Mouse (Mus musculus): ENCODE data around the gene Cyld. TPM values are rescaled to one million over a fixed set of nuclear protein-coding genes. Genes with fewer than 3 reads are reported as not detected.
"Not testable (repeated sequence)": the region's sequence is repeated elsewhere in the genome, so short reads cannot be mapped to it uniquely, and the experiment has no call there.

Cyld gene
- polyA plus RNA-seq, 1 experiment from 2014 or later: 16.8 TPM

DNA sequence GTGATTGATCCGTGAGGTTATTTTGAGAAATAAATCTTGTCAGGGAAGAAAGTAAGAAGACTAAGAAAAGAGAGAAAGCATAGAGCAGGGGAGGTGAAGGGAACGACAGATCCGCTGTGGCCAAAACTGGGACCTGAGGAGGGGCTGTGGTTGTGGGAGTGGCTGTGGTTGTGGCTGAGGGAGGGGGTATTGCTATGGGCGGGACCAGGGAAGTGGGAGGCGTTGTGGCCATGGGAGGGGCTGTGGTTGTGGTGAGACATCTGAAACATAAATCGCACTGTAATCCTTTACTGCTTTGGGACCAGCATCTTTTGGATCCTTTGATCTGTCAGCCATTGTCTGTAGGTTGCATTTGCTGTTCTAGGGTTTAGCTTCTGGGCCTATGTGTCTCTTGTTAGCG is 74.4 kb downstream of the Cyld start:
- H3K27ac ChIP-seq (replicated peaks): no peak overlapping the region
- WGBS: 86% methylated on average over 7 of the region's 7 CpGs
- peaks cover 16% of the 10 kb centered on the region for H3K4me1 ChIP-seq
- H3K36me3 ChIP-seq: no peaks in the 10 kb centered on the region
- no peak overlapping the region for H3K4me2 ChIP-seq (replicated peaks)
- H3K9me3 ChIP-seq: no peaks in the 10 kb centered on the region
- no peak overlapping the region for H3K4me3 ChIP-seq
- no peak for ATAC-seq (replicated peaks)
- H3K9ac ChIP-seq (replicated peaks): no peak overlapping the region
- no peaks in the 10 kb centered on the region for H3K27me3 ChIP-seq

DNA sequence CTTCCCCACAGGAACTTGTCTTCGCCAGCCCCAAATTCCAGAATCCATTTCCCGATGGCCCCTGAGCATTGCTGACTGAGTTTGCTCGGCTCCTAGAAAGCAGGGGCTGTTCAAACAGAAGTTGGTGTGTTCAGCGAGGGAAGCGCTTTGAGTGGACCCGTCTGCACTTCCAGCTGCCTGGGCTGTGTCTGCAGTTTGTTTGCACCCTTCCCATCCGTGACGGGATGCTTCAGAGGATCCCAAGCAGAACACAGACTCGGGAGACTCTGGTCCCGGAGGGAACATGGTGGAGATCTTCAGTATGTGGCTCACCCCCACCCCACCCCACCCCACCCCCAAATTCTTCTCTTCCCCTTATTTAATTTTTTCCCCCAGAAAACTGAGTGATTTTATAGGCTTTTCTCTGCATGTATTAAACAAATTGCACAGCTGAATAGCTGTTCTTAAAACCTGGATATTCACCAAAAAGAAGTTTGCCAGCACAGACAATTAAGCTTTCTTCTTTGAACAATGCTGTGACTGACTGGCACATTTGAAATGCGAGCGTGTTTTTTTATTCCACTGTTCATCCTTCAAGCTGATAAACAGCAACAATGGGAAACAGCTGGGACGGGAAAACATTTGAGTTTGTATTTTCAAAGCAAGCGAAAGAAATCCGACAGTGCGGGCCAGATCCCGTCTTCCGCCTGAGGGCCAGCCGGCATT is 77.9 kb downstream of the Cyld start:
- no peak overlapping the region for H3K9ac ChIP-seq (replicated peaks)
- peaks cover 16% of the 10 kb centered on the region for H3K4me1 ChIP-seq
- peak overlapping the region; percentile 2; the same call in 1 of the 2 replicates for H3K4me2 ChIP-seq (replicated peaks)
- H3K36me3 ChIP-seq: no peaks in the 10 kb centered on the region
- H3K4me3 ChIP-seq: no peak overlapping the region
- 22% methylated on average over 19 of the region's 19 CpGs for WGBS
- peak; percentile 41; the same call in 1 of the 2 replicates for ATAC-seq (replicated peaks)
- no peaks in the 10 kb centered on the region for H3K27me3 ChIP-seq
- peak overlapping the region; percentile 52; the same call in 1 of the 2 replicates for H3K27ac ChIP-seq (replicated peaks)
- no peaks in the 10 kb centered on the region for H3K9me3 ChIP-seq

DNA sequence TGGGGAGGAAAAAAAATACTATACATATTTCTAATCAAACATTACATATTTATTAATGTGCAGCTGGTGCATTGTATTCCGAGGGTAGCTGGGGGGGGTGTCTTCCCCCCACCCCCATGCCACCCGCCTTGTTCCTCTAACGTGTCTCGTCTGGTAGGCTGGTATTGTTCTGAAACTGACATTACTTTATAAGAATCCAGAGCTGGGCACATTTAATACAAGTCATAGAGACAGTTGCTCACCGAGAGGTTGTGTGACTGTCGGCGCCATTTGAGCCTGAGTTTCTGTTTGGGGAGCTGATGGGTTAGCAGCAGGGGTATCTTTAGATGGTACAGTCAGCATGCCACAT is 78.4 kb downstream of the Cyld start:
- Histone ChIP-seq H3K36me3 (no peaks in the 10 kb centered on the region), H3K4me1 (peaks cover 16% of the 10 kb centered on the region), H3K27me3 (no peaks in the 10 kb centered on the region), H3K9ac (replicated peaks) (no peak overlapping the region), H3K4me3 (no peak overlapping the region), H3K9me3 (no peaks in the 10 kb centered on the region), H3K4me2 (replicated peaks) (no peak overlapping the region; the same call in 1 of the 2 replicates), H3K27ac (replicated peaks) (peak overlapping the region; percentile 46; the same call in 1 of the 2 replicates)
- no peak for ATAC-seq (replicated peaks)
- 44% methylated on average over 7 of the region's 7 CpGs for WGBS

DNA sequence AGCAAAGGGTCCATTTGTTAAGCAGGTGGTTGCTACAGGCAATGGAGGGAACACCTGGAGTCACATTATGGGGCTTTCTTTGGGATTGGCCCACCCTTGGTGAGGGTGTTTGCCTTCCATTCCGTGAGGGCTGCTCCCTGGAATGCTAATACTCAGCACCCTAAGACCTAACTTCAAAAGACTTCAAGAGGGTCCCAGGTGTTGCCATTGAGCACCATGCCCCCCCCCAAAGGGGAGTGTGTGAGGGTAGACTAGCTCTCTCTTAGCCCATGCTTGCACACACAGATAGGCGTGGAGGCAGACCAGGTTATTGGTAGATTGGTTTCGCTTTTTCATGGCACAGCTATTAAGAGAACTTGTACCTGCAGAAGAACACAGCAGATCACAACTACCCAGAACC is 83.3 kb downstream of the Cyld start:
- Histone ChIP-seq H3K9ac (replicated peaks) (no peak overlapping the region), H3K4me2 (replicated peaks) (no peak overlapping the region), H3K36me3 (no peaks in the 10 kb centered on the region), H3K27ac (replicated peaks) (no peak overlapping the region), H3K27me3 (no peaks in the 10 kb centered on the region), H3K4me3 (no peak overlapping the region), H3K4me1 (peaks cover 6% of the 10 kb centered on the region), H3K9me3 (no peaks in the 10 kb centered on the region)
- WGBS: 81% methylated on average over 3 of the region's 3 CpGs
- ATAC-seq (replicated peaks): no peak

DNA sequence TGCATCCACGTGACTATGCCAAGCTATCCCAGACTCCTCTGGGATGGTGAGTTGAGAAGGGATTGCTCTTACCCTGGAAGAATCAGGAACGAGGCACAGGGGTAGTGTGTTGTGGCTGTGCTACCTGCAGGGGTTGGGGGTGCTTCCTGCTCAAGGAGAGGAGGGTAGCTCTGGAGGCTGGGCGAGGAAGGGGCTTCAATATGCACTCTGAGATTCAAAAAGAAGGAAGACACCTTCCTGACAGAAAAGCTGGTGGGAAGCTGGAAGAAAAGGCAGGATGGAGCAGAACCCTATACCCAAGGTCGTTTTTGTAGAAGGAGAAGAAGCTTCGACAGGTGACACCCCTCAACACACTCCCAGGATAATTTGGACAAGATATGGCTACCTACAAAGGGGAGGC is 84.5 kb downstream of the Cyld start:
- Histone ChIP-seq H3K4me2 (replicated peaks) (no peak overlapping the region), H3K27ac (replicated peaks) (no peak overlapping the region), H3K36me3 (no peaks in the 10 kb centered on the region), H3K27me3 (no peaks in the 10 kb centered on the region), H3K4me1 (no peaks in the 10 kb centered on the region), H3K9me3 (no peaks in the 10 kb centered on the region), H3K4me3 (no peak overlapping the region), H3K9ac (replicated peaks) (no peak overlapping the region)
- no peak for ATAC-seq (replicated peaks)
- 80% methylated on average over 5 of the region's 5 CpGs for WGBS

DNA sequence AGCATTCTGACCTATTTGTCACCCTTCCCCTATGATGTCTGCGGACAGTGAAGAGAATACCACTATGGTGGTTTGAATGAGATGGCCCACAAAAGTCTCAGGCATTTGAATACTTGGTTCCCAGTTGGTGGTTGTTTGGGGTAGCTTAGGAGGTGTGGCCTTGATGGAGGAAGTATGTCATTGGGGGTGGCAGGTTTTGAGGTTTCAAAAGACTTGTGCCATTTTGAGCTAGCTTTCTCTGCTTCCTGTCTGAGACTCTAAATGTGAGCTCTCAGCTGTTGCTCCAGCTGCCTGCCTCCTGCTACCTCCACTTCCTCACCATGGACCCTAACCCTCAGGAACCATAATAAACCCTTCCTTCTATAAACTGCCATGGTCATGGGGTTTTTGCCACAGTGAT is 86.9 kb downstream of the Cyld start:
- H3K27ac ChIP-seq (replicated peaks): no peak overlapping the region
- H3K4me3 ChIP-seq: no peak overlapping the region
- ATAC-seq (replicated peaks): no peak
- H3K36me3 ChIP-seq: no peaks in the 10 kb centered on the region
- H3K4me2 ChIP-seq (replicated peaks): no peak overlapping the region
- no peaks in the 10 kb centered on the region for H3K4me1 ChIP-seq
- WGBS: 86% methylated on average over 1 of the region's 1 CpGs
- H3K9ac ChIP-seq (replicated peaks): no peak overlapping the region
- H3K9me3 ChIP-seq: no peaks in the 10 kb centered on the region
- no peaks in the 10 kb centered on the region for H3K27me3 ChIP-seq

DNA sequence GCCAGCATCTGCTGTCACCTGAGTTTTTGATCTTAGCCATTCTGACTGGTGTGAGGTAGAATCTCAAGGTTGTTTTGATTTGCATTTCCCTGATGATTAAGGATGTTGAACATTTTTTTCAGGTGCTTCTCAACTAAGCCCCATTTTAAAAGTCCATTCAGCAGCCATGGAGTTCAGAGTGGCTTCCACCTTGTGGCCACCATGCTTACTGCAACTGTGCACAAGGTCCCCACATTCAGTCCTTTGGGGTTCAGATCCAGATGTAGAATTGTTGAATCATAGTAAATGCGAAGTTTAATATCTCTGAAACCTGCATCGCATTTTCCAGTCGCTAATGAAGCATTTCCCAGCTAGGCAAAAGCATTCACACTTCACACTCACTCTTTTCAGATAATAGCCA is 91.5 kb downstream of the Cyld start:
- H3K4me1 ChIP-seq; H3K4me3 ChIP-seq; H3K27me3 ChIP-seq; H3K9ac ChIP-seq (replicated peaks); H3K9me3 ChIP-seq; H3K4me2 ChIP-seq (replicated peaks); H3K36me3 ChIP-seq; H3K27ac ChIP-seq (replicated peaks); ATAC-seq (replicated peaks): not testable (repeated sequence)
- 76% methylated on average over 3 of the region's 3 CpGs for WGBS

DNA sequence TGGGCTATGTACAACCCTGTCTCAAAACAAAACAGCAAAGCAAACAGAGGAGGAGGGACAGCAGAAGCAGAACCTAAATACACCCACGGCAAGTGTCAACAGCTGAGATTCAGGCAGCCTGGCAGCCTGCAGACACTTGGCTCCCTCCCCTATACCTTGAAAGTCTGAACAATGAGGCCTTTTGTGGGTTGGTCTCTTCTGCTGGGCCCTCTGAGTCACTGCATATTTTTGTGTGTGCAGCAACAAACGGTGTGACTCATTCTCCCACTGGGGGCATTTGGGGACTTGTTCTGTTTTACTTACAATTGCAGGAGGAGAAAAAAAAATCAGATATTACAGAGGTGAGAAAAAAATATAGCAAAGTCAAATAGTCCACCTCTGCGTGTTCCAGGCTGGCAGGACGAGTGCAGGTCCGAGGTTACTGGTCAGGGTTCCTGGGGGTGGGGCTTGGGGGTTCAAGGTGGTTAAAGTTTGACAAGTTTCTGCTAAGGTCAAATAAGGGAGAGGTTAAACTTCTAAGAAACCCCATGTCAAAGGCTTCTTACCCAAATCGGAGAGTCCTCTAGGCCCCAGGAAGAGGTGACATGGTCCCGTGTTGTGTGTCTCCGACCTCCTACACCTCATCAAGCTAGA is 96.0 kb downstream of the Cyld start:
- 70% methylated on average over 8 of the region's 8 CpGs for WGBS
- Histone ChIP-seq H3K27ac (replicated peaks) (no peak overlapping the region), H3K9me3 (no peaks in the 10 kb centered on the region), H3K27me3 (no peaks in the 10 kb centered on the region), H3K4me2 (replicated peaks) (no peak overlapping the region), H3K9ac (replicated peaks) (no peak overlapping the region), H3K4me1 (peaks cover 17% of the 10 kb centered on the region), H3K4me3 (no peak overlapping the region), H3K36me3 (no peaks in the 10 kb centered on the region)
- no peak for ATAC-seq (replicated peaks)

DNA sequence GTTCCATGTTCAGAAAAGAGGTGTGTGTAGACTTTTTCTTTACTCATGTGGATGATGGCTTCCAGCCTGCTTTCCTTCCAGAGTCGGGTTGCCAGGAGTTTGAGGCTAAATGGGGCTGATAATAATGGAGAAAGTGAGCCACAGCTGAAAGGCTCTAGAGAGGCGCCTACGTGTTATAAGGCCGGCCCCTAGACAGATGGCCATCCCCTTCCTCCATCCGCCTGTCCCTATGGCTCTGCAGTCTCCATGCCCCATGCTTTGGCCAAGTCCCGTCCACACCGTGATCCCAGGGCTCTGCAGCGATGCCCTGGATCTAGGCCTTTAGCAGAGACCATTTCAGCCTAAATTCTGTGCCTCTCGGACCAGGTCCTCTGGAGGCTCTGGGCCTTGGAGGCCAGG is 96.5 kb downstream of the Cyld start:
- no peak for ATAC-seq (replicated peaks)
- no peak overlapping the region for H3K27ac ChIP-seq (replicated peaks)
- peak overlapping the region; percentile 42 for H3K4me2 ChIP-seq (replicated peaks)
- no peaks in the 10 kb centered on the region for H3K27me3 ChIP-seq
- peaks cover 17% of the 10 kb centered on the region for H3K4me1 ChIP-seq
- H3K36me3 ChIP-seq: no peaks in the 10 kb centered on the region
- no peaks in the 10 kb centered on the region for H3K9me3 ChIP-seq
- no peak overlapping the region for H3K9ac ChIP-seq (replicated peaks)
- no peak overlapping the region for H3K4me3 ChIP-seq
- 54% methylated on average over 9 of the region's 9 CpGs for WGBS

DNA sequence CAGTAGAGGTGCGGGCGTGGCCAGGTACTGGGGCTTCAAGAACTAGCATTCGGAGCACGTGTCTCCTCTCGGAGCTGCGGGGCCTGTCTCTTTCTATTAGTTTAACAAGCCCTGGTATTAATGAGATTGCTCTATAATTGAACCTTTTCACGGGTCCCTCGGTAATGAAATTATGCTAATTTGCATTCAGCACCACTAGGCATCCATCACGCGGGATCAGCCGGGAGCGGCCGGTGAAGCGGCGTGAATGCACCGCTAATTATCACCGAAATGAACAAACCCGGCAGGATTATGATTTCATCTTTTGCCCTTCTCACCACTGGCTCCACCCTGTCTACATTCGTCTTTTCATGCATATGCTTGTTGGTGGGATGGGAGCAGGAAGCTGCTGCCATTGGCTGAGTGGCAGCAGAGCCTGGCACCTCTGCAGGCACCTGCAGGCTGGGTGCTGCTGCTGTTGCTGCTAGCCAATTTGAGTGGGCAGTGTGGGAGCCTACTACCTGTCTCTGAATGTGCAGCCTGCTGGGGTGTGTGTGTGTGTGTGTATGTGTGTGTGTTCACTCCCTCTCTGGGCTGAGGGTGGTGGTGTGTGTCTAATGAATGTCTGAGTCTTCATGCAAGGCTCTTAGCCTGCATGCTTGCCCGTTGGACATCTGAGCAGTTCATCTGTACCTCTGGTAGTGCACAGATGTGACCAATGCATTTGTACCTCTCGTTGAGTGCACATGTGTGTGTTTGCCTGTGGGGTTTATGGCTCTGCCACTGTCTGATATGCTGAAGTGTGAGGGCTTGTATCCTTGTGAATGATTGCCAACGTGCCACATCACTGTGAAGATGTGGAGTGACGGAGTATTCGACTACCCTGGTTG is 97.2 kb downstream of the Cyld start:
- H3K27ac ChIP-seq (replicated peaks): no peak overlapping the region
- peak overlapping the region; percentile 42 for H3K4me2 ChIP-seq (replicated peaks)
- no peaks in the 10 kb centered on the region for H3K36me3 ChIP-seq
- peak; percentile 74 for ATAC-seq (replicated peaks)
- H3K4me1 ChIP-seq: peaks cover 17% of the 10 kb centered on the region
- H3K27me3 ChIP-seq: no peaks in the 10 kb centered on the region
- no peaks in the 10 kb centered on the region for H3K9me3 ChIP-seq
- WGBS: 27% methylated on average over 24 of the region's 24 CpGs
- H3K4me3 ChIP-seq: peak overlapping the region; percentile 23
- peak overlapping the region; percentile 23; the same call in 1 of the 2 replicates for H3K9ac ChIP-seq (replicated peaks)

DNA sequence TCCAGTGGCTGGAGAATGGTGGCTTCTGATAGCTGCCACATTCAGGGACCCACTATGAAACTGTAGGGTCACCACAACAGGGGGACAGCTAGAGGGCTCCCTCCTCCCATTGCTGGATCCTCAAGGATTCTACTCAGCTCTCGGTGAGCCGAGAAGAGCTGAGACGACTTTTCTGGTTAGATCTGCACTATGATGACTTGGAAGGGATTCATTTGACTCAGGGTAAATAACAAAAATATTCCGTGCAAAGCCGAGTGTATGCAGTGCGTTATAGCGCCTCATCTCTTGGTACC is 97.7 kb downstream of the Cyld start:
- no peaks in the 10 kb centered on the region for H3K9me3 ChIP-seq
- WGBS: 65% methylated on average over 7 of the region's 7 CpGs
- H3K27me3 ChIP-seq: no peaks in the 10 kb centered on the region
- H3K27ac ChIP-seq (replicated peaks): no peak overlapping the region
- no peak overlapping the region for H3K4me2 ChIP-seq (replicated peaks)
- H3K9ac ChIP-seq (replicated peaks): no peak overlapping the region
- peaks cover 17% of the 10 kb centered on the region for H3K4me1 ChIP-seq
- peak; percentile 46; the same call in 1 of the 2 replicates for ATAC-seq (replicated peaks)
- H3K36me3 ChIP-seq: no peaks in the 10 kb centered on the region
- no peak overlapping the region for H3K4me3 ChIP-seq

DNA sequence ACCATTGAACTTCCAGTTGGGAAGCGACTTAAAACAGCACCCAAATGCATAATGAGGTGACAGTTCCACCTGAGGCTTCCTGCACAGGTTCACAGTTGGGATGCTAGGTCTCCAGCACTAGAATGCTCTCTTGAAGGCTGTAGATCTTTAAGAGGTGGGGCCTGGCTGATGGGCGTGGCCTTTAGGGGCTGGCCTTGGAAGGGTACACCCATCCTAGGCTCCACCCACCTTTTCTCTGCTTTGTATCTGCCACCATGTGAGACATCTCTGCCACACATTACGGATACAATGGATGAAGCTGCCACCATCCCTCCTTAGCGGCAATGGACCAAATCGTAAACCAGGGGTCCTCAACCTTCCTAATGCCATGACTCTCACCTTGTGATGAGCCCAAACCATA is 99.1 kb downstream of the Cyld start:
- H3K4me1 ChIP-seq: peaks cover 17% of the 10 kb centered on the region
- no peaks in the 10 kb centered on the region for H3K36me3 ChIP-seq
- ATAC-seq (replicated peaks): no peak
- H3K4me2 ChIP-seq (replicated peaks): no peak overlapping the region
- 92% methylated on average over 5 of the region's 5 CpGs for WGBS
- H3K27ac ChIP-seq (replicated peaks): no peak overlapping the region
- no peaks in the 10 kb centered on the region for H3K27me3 ChIP-seq
- no peak overlapping the region for H3K9ac ChIP-seq (replicated peaks)
- H3K9me3 ChIP-seq: no peaks in the 10 kb centered on the region
- H3K4me3 ChIP-seq: no peak overlapping the region
